Mouse (Mus musculus) liver, postnatal 0 days (tissue): ENCODE results near the gene Pank1. TPM values are rescaled to one million over a fixed set of nuclear protein-coding genes. Genes with fewer than 3 reads are reported as not detected.

Source experiments
- ATAC-seq: fragments of 200-750 bp; cut with Nextera tagmentation; 2 replicates; pipeline ENCODE4 v1.8.0; 2017; ENCODE audit warnings: mild to moderate bottlenecking, moderate library complexity
- DNase-seq: peaks from one replicate; pipeline ENCODE4 v3.0.0-alpha.2; 2016
- H3K27ac ChIP-seq: fragments of 300-500 bp; sonication (generic); 2 replicates; pipeline ENCODE4 v1.5.1; 2014; ENCODE audit warnings: antibody characterized with exemption, moderate library complexity, mild to moderate bottlenecking, low read depth
- H3K27me3 ChIP-seq: fragments of 300-500 bp; sonication (generic); 2 replicates; pipeline ENCODE4 v1.6.1; 2014; ENCODE audit warnings: low read length, control low read depth, mixed read lengths; ENCODE audit not compliant: insufficient read depth
- H3K36me3 ChIP-seq: fragments of 300-500 bp; sonication (generic); replicated peaks from 2 replicates; pipeline ENCODE4 v1.6.1; 2014; ENCODE audit warnings: mild to moderate bottlenecking, control low read depth, low read length, moderate library complexity, mixed read lengths; ENCODE audit not compliant: insufficient read depth
- H3K4me1 ChIP-seq: fragments of 300-500 bp; sonication (generic); 2 replicates; pipeline ENCODE4 v1.6.1; 2014; ENCODE audit warnings: antibody characterized with exemption, mild to moderate bottlenecking, control low read depth; ENCODE audit not compliant: insufficient read depth
- H3K4me2 ChIP-seq: fragments of 300-500 bp; sonication (generic); 2 replicates; pipeline ENCODE4 v1.6.1; 2014; ENCODE audit warnings: low read depth, mild to moderate bottlenecking, low read length, moderate library complexity, mixed read lengths
- H3K4me3 ChIP-seq: fragments of 300-500 bp; sonication (generic); 2 replicates; pipeline ENCODE4 v1.5.1; 2014; ENCODE audit warnings: low read depth, low read length
- H3K9ac ChIP-seq: fragments of 300-500 bp; sonication (generic); replicated peaks from 2 replicates; pipeline ENCODE4 v1.6.1; 2014; ENCODE audit warnings: mild to moderate bottlenecking, moderate library complexity
- H3K9me3 ChIP-seq: fragments of 300-500 bp; sonication (generic); 2 replicates; pipeline ENCODE4 v1.6.1; 2016; ENCODE audit warnings: mild to moderate bottlenecking, control low read depth, low read length, mixed read lengths
- CTCF ChIP-seq: sonication (generic); IDR thresholded peaks from 2 replicates; pipeline ENCODE4 v1.5.1; 2016; ENCODE audit warnings: antibody characterized with exemption, low read depth
- EP300 ChIP-seq: IDR thresholded peaks from 2 replicates; pipeline ENCODE4 v1.6.1; 2016; ENCODE audit warnings: antibody characterized with exemption, low read depth, mild to moderate bottlenecking
- WGBS: fragments of 180-500 bp; shearing (Covaris S2); extraction: QIAGEN DNeasy Blood & Tissue Kit; methylation state at CpG from one replicate; pipeline ENCODE4 v1.1.7; 2014; ENCODE audit not compliant: insufficient replicate concordance; 5-methylcytosine and 5-hydroxymethylcytosine counted together
- polyA plus RNA-seq: library from polyadenylated mRNA; unstranded; fragments of >200 nt; fragmentation: Nextera tagmentation; extraction: Ambion mirVana; gene quantifications from 2 replicates; pipeline ENCODE4 v1.2.1, GENCODE M21; 2015

Gene Pank1
- polyA plus RNA-seq, 1 experiment from 2014 or later: 44.5 TPM

DNA sequence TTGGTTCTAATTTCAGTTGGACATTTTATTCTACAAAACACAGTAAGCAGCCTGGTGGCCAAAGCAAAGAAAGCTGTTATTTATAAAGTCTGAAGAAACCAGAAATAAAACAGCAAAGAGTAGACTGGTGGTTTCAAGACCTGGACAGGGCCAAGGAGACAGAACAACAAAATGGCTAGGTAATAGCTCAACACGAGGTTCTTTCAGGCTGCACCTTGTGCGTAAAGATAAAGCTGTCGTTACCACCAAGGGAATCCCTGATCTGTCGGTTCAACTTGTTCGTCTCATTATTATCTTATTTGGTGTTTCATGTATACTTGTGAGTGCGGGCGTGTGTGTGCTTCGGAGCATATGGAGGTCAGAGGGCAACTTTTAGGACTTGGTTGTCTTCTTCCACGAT, 31.1 kb downstream of the Pank1 start:
- H3K9me3 ChIP-seq: no peaks in the 10 kb centered on the region
- no peaks in the 10 kb centered on the region for H3K36me3 ChIP-seq
- H3K4me1 ChIP-seq: peaks cover 18% of the 10 kb centered on the region
- DNase-seq (no peak), ATAC-seq (no peak)
- H3K9ac ChIP-seq: no peak overlapping the region
- 48% methylated on average over 9 of the region's 9 CpGs for WGBS
- TF ChIP-seq CTCF (no peak), EP300 (no peak)
- 0 out of 2 replicates have a peak overlapping the region, but pooled peaks have one; percentile 12 for H3K27ac ChIP-seq
- no peak overlapping the region for H3K4me3 ChIP-seq
- no peak overlapping the region for H3K4me2 ChIP-seq
- H3K27me3 ChIP-seq: no peaks in the 10 kb centered on the region

DNA sequence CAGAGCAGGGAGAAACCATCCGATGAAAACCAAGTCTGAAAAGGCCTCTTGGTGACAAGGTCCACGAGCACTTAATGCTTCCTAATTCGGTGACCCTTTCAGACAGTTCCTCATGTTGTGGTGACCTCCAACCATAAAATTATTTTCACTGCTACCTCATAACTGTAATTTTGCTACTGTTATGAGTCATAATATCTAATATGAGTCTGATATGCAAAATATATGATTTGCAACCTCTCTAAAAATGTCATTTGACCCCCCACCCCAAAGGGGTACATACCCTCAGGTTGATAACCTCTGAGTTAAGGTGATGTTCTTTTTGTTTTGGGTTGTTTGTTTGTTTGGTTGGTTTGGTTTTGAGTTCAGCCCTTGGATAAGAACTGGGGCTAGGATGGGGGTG, 32.2 kb downstream of the Pank1 start:
- Histone ChIP-seq H3K9me3 (no peaks in the 10 kb centered on the region), H3K9ac (peak overlapping the region; percentile 37), H3K27me3 (no peaks in the 10 kb centered on the region), H3K4me1 (peaks cover 29% of the 10 kb centered on the region), H3K4me3 (no peak overlapping the region), H3K36me3 (no peaks in the 10 kb centered on the region), H3K4me2 (peak overlapping the region; percentile 60), H3K27ac (peak overlapping the region; percentile 74)
- TF ChIP-seq EP300 (no peak), CTCF (no peak)
- WGBS: 40% methylated on average over 3 of the region's 3 CpGs
- ATAC-seq (no peak), DNase-seq (no peak)

GRCm38 (mm10) chr19:34846508-34847038, 32.7 kb downstream of the Pank1 start:
- DNase-seq: no peak
- Histone ChIP-seq H3K9ac (peak overlapping the region; percentile 37), H3K4me2 (peak overlapping the region; percentile 60), H3K36me3 (no peaks in the 10 kb centered on the region), H3K4me1 (peaks cover 32% of the 10 kb centered on the region), H3K27me3 (no peaks in the 10 kb centered on the region), H3K9me3 (no peaks in the 10 kb centered on the region), H3K4me3 (peak overlapping the region; percentile 31; the same call in 1 of the 2 replicates), H3K27ac (peak overlapping the region; percentile 74)
- peak; percentile 35; the same call in 1 of the 2 replicates for ATAC-seq
- TF ChIP-seq EP300 (no peak), CTCF (no peak)
- 9% methylated on average over 12 of the region's 12 CpGs for WGBS

- H3K4me3 ChIP-seq: peak overlapping the region; percentile 31; the same call in 1 of the 2 replicates
- H3K36me3 ChIP-seq: no peaks in the 10 kb centered on the region
- peaks cover 32% of the 10 kb centered on the region for H3K4me1 ChIP-seq
- TF ChIP-seq CTCF: no peak
- TF ChIP-seq EP300: 0 out of 2 replicates have a peak, but pooled peaks have one; percentile 51
- no peaks in the 10 kb centered on the region for H3K27me3 ChIP-seq
- peak overlapping the region; percentile 74 for H3K27ac ChIP-seq
- no peaks in the 10 kb centered on the region for H3K9me3 ChIP-seq
- no peak overlapping the region for H3K9ac ChIP-seq
- DNase-seq (peak; percentile 46), ATAC-seq (peak; percentile 76)
- H3K4me2 ChIP-seq: peak overlapping the region; percentile 60
- 32% methylated on average over 7 of the region's 7 CpGs for WGBS
Observed at GRCm38 (mm10) chr19:34846005-34846404, 33.2 kb downstream of the Pank1 start.

- H3K9me3 ChIP-seq: no peaks in the 10 kb centered on the region
- H3K36me3 ChIP-seq: no peaks in the 10 kb centered on the region
- peak overlapping the region; percentile 74 for H3K27ac ChIP-seq
- no peak for TF ChIP-seq EP300
- TF ChIP-seq CTCF: no peak
- H3K4me3 ChIP-seq: no peak overlapping the region
- no peak for DNase-seq
- ATAC-seq: no peak
- H3K4me2 ChIP-seq: no peak overlapping the region
- WGBS: 77% methylated on average over 8 of the region's 8 CpGs
- H3K9ac ChIP-seq: no peak overlapping the region
- H3K27me3 ChIP-seq: no peaks in the 10 kb centered on the region
- peaks cover 32% of the 10 kb centered on the region for H3K4me1 ChIP-seq
Observed at GRCm38 (mm10) chr19:34845331-34845730, 33.9 kb downstream of the Pank1 start.

GRCm38 (mm10) chr19:34844760-34845159, 34.5 kb downstream of the Pank1 start:
- Histone ChIP-seq H3K27me3 (no peaks in the 10 kb centered on the region), H3K27ac (peak overlapping the region; percentile 74; the same call in 1 of the 2 replicates), H3K4me3 (no peak overlapping the region), H3K4me1 (peaks cover 32% of the 10 kb centered on the region), H3K9ac (no peak overlapping the region), H3K9me3 (no peaks in the 10 kb centered on the region), H3K36me3 (no peaks in the 10 kb centered on the region), H3K4me2 (peak overlapping the region; percentile 35)
- peak; percentile 22; the same call in 1 of the 2 replicates for ATAC-seq
- DNase-seq: no peak
- 33% methylated on average over 5 of the region's 5 CpGs for WGBS
- peak; percentile 77 for TF ChIP-seq EP300
- no peak for TF ChIP-seq CTCF
